Mouse (Mus musculus): Measurements from ENCODE around the gene Gpd1. TPM values are rescaled to one million over a fixed set of nuclear protein-coding genes. Genes with fewer than 3 reads are reported as not detected.
"Not testable (repeated sequence)": the region's sequence is repeated elsewhere in the genome, so short reads cannot be mapped to it uniquely, and the experiment has no call there.

Gene Gpd1
- polyA plus RNA-seq, 1 experiment, result 108 TPM

DNA sequence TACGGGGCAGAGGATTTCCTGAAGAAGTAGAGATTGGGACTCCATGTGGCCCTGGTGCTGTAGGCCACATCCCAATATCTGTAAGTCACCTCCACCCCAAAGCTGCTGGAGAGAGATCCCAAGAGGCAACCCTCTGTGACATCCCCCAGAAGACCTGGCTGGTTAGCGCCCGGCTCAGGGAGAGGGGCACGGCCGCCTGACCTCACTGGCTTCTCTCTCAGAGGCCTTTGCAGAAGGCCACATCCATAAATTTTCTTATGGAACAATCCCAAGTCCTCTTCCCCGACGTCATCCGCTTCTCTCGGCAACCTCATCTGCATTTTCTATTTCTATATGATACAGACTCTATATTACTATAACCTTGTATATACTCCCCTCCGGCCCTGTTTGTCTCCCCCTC lies 17.6 kb upstream of the Gpd1 start:
- no peak overlapping the region for H3K27ac ChIP-seq (ENCODE audit: control insufficient read depth, insufficient read depth, low read length)
- peaks cover 11% of the 10 kb centered on the region for H3K4me1 ChIP-seq (replicated peaks; ENCODE audit: control insufficient read depth, insufficient read depth, low read length)
- 97% methylated on average over 10 of the region's 10 CpGs for WGBS
- no peaks in the 10 kb centered on the region for H3K27me3 ChIP-seq (ENCODE audit: control insufficient read depth, insufficient read depth, low read length)
- DNase-seq, result no peak
- no peak for TF ChIP-seq CTCF (IDR thresholded peaks at IDR 0.05; ENCODE audit: borderline replicate concordance, control insufficient read depth, extremely low read depth, insufficient read depth, low read length, poor library complexity)
- H3K36me3 ChIP-seq (ENCODE audit: control insufficient read depth, insufficient read depth, low read length), result peaks cover 3% of the 10 kb centered on the region; the same call in 1 of the 2 replicates
- no peak overlapping the region for H3K4me3 ChIP-seq (ENCODE audit: control insufficient read depth, insufficient read depth, low read length)

DNA sequence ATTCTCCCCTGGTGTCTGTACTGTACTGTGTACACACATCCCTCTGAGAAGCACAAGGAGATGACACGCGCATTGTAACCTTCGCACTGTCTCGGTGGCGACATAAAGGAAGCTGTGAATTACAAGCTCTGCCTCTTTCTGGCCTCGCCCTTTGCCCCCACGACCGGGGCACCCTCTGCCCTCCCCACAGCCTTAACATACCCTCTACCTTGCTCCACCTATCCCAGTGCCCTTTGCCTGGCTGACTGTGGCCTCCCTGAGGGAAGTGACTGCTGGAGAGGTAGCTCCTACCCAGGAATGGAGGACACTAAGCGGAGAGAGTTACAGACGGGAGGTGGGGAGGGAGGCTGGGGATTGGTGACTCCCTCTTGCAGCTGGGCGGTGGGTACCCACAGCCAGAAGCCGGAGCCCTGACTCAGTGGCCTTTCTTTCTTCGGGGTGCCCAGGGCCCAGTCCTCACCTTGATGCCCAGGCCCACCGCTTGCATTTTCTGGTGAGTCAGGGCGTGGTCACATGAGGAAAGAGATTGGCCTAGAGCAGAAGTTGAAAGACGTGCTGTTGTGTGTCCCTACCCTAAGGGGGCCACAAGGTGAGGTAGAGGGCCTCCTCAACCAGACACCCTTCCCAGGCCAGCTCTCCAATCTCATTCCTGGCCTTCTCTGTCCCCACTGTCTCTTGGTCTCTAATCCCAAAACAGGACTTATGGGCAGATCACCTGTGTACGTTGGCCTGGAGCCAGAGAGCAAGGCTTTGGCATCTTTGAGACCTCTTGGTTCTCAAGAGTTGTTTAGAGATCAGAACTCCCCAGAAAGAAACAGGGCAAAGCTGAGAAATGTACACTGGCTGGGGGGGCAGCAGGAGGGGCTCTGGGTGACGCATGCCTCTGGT lies 16.9 kb upstream of the Gpd1 start:
- TF ChIP-seq POLR2A (IDR thresholded peaks at IDR 0.05; ENCODE audit: control insufficient read depth, extremely low read depth, insufficient read depth, low read length, poor library complexity) (no peak), CTCF (IDR thresholded peaks at IDR 0.05; ENCODE audit: borderline replicate concordance, control insufficient read depth, extremely low read depth, insufficient read depth, low read length, poor library complexity) (no peak)
- DNase-seq, result no peak
- no peaks in the 10 kb centered on the region for H3K27me3 ChIP-seq (ENCODE audit: control insufficient read depth, insufficient read depth, low read length)
- peaks cover 3% of the 10 kb centered on the region; the same call in 1 of the 2 replicates for H3K36me3 ChIP-seq (ENCODE audit: control insufficient read depth, insufficient read depth, low read length)
- H3K4me3 ChIP-seq (ENCODE audit: control insufficient read depth, insufficient read depth, low read length), result no peak overlapping the region
- WGBS, result 92% methylated on average over 18 of the region's 18 CpGs
- no peak overlapping the region for H3K27ac ChIP-seq (ENCODE audit: control insufficient read depth, insufficient read depth, low read length)
- peaks cover 11% of the 10 kb centered on the region for H3K4me1 ChIP-seq (replicated peaks; ENCODE audit: control insufficient read depth, insufficient read depth, low read length)

DNA sequence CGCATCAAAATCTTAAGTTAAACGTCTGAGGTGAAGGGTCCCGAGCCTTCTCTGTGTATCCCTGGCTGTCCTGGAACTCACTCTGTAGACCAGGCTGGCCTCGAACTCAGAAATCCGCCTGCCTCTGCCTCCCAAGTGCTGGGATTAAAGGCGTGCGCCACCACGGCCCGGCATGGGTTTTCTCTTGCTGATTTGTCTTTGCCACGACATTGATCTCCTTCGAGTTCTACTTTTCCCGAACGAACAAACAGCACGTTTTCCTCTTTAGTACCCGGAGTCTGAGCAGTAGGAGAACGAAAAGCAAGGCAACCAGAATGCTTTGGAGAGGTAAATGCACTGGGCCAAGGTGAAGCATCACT lies 15.7 kb upstream of the Gpd1 start:
- peaks cover 11% of the 10 kb centered on the region for H3K4me1 ChIP-seq (replicated peaks; ENCODE audit: control insufficient read depth, insufficient read depth, low read length)
- peak overlapping the region; percentile 68 for H3K4me3 ChIP-seq (ENCODE audit: control insufficient read depth, insufficient read depth, low read length)
- not testable (repeated sequence) for H3K27ac ChIP-seq (ENCODE audit: control insufficient read depth, insufficient read depth, low read length); DNase-seq; H3K27me3 ChIP-seq (ENCODE audit: control insufficient read depth, insufficient read depth, low read length); H3K36me3 ChIP-seq (ENCODE audit: control insufficient read depth, insufficient read depth, low read length)
- WGBS, result 42% methylated on average over 16 of the region's 16 CpGs

DNA sequence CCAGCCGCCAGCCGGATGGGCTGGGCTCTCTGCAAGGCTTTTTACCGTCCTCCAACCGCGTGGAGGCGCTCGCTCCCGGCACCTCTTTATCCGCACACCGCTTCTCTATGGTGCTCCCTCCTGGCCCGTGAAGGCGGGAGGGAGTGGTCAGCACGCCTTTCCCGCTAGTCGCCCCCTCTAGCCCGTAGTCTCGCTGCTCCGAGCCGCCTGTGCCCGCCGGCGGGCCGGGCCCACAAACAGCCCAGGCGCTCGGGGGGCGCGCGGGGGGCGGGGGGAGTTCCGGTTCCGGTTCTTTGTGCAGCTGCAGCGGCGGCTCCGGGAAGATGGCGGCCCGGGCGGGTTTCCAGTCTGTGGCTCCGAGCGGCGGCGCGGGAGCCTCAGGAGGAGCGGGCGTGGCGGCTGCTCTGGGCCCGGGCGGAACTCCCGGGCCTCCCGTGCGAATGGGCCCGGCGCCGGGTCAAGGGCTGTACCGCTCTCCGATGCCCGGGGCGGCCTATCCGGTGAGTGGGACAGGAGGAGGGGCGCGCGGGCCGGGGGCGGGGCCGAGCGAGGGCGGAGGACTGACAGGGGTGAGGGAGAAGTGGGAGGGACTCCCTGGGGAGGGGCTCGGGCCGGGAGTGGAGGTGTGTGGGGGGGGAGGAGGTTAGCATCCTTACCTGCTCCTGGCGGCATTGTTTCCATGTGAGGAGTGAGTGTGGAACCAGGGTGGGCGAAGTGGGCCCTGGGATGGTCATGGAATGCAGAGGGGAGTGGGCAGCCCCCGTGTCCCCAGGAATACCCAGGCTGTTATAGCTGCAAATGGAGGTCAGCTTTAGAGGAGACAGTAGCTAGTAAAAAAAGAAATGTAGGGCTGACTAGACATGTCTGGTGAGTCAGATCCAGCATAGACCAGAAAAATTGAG lies 15.1 kb upstream of the Gpd1 start, which contains the start of gene Smarcd1:
Gene Smarcd1, plus strand, starts transcription at position 131 of the 902 bp plus-strand sequence.
- H3K4me3 ChIP-seq (ENCODE audit: control insufficient read depth, insufficient read depth, low read length), result peak within 1 kb of the TSS; percentile 68
- TF ChIP-seq POLR2A (IDR thresholded peaks at IDR 0.05; ENCODE audit: control insufficient read depth, extremely low read depth, insufficient read depth, low read length, poor library complexity) (0 out of 2 replicates have a peak, but pooled peaks have one; percentile 68), CTCF (IDR thresholded peaks at IDR 0.05; ENCODE audit: borderline replicate concordance, control insufficient read depth, extremely low read depth, insufficient read depth, low read length, poor library complexity) (peak; percentile 91)
- 1% methylated on average over 71 of the region's 71 CpGs for WGBS
- H3K36me3 ChIP-seq (ENCODE audit: control insufficient read depth, insufficient read depth, low read length), result peaks cover 12% of the 10 kb centered on the region
- H3K27me3 ChIP-seq (ENCODE audit: control insufficient read depth, insufficient read depth, low read length), result no peaks in the 10 kb centered on the region
- DNase-seq, result peak; percentile 94
- peaks cover 11% of the 10 kb centered on the region for H3K4me1 ChIP-seq (replicated peaks; ENCODE audit: control insufficient read depth, insufficient read depth, low read length)
- H3K27ac ChIP-seq (ENCODE audit: control insufficient read depth, insufficient read depth, low read length), result peak within 1 kb of the TSS; percentile 11; the same call in 1 of the 2 replicates

DNA sequence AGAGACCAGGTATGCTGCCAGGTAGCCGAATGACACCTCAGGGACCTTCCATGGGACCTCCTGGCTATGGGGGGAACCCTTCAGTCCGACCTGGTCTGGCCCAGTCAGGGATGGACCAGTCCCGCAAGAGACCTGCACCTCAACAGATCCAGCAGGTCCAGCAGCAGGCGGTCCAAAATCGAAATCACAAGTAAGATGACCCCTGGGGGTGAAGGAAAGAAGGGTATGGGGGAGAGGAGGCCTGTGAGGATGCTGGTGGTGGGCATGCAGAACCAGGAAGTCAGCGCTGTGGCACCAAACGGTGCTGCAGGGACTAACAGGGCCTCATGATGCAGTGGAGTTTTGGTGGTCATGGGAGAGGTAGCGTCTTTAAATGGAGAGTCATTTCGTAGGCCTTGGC lies 14.2 kb upstream of the Gpd1 start:
- no peaks in the 10 kb centered on the region for H3K27me3 ChIP-seq (ENCODE audit: control insufficient read depth, insufficient read depth, low read length)
- H3K4me1 ChIP-seq (replicated peaks; ENCODE audit: control insufficient read depth, insufficient read depth, low read length), result peaks cover 11% of the 10 kb centered on the region
- H3K36me3 ChIP-seq (ENCODE audit: control insufficient read depth, insufficient read depth, low read length), result peaks cover 20% of the 10 kb centered on the region
- H3K4me3 ChIP-seq (ENCODE audit: control insufficient read depth, insufficient read depth, low read length), result no peak overlapping the region
- no peak overlapping the region for H3K27ac ChIP-seq (ENCODE audit: control insufficient read depth, insufficient read depth, low read length)
- 92% methylated on average over 9 of the region's 9 CpGs for WGBS
- TF ChIP-seq CTCF (IDR thresholded peaks at IDR 0.05; ENCODE audit: borderline replicate concordance, control insufficient read depth, extremely low read depth, insufficient read depth, low read length, poor library complexity), result no peak
- no peak for TF ChIP-seq POLR2A (IDR thresholded peaks at IDR 0.05; ENCODE audit: control insufficient read depth, extremely low read depth, insufficient read depth, low read length, poor library complexity)
- DNase-seq, result no peak

DNA sequence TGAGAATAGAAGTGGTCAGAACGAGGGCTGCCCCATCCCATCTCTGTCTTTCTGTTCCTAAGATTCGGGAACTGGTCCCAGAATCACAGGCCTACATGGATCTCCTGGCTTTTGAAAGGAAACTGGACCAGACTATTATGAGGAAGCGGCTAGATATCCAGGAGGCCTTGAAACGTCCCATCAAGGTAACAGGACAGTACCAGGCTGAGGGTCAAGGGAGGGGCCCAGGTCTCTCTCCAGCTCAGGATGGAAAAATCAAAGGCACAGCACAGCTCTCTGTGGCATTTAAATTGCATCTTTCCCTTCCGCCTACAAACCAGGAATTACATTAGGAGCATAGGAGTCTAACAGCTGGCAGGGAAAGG lies 13.7 kb upstream of the Gpd1 start:
- peaks cover 11% of the 10 kb centered on the region for H3K4me1 ChIP-seq (replicated peaks; ENCODE audit: control insufficient read depth, insufficient read depth, low read length)
- no peaks in the 10 kb centered on the region for H3K27me3 ChIP-seq (ENCODE audit: control insufficient read depth, insufficient read depth, low read length)
- H3K36me3 ChIP-seq (ENCODE audit: control insufficient read depth, insufficient read depth, low read length), result peaks cover 26% of the 10 kb centered on the region
- 93% methylated on average over 5 of the region's 5 CpGs for WGBS
- H3K4me3 ChIP-seq (ENCODE audit: control insufficient read depth, insufficient read depth, low read length), result no peak overlapping the region
- H3K27ac ChIP-seq (ENCODE audit: control insufficient read depth, insufficient read depth, low read length), result no peak overlapping the region
- TF ChIP-seq POLR2A (IDR thresholded peaks at IDR 0.05; ENCODE audit: control insufficient read depth, extremely low read depth, insufficient read depth, low read length, poor library complexity) (no peak), CTCF (IDR thresholded peaks at IDR 0.05; ENCODE audit: borderline replicate concordance, control insufficient read depth, extremely low read depth, insufficient read depth, low read length, poor library complexity) (no peak)
- DNase-seq, result no peak

Data from thymus, adult 2 months (tissue).